Mouse (Mus musculus) ES-E14 (cell line): ENCODE results near the gene Chmp2a.

Experiments used
- CHD2 ChIP-seq: IDR thresholded peaks from 2 replicates; pipeline ENCODE4 v1.6.1; 2014; ENCODE audit warnings: mild to moderate bottlenecking, low read depth, low read length, inconsistent platforms
- HCFC1 ChIP-seq: IDR thresholded peaks from 2 replicates; pipeline ENCODE4 v1.6.1; 2012; ENCODE audit warnings: low read length, inconsistent platforms, borderline replicate concordance; ENCODE audit not compliant: insufficient read depth
- MAFK ChIP-seq: IDR thresholded peaks from 2 replicates; pipeline ENCODE4 v1.6.1; 2014; ENCODE audit warnings: mild to moderate bottlenecking, low read depth, low read length, inconsistent platforms; ENCODE audit not compliant: insufficient read depth
- ZC3H11A ChIP-seq: IDR thresholded peaks from 2 replicates; pipeline ENCODE4 v1.6.1; 2012; ENCODE audit warnings: low read depth, mild to moderate bottlenecking, inconsistent platforms, low read length, borderline replicate concordance
- ZNF384 ChIP-seq: IDR thresholded peaks from 2 replicates; pipeline ENCODE4 v1.6.1; 2012; ENCODE audit warnings: low read depth, low read length, inconsistent platforms

DNA sequence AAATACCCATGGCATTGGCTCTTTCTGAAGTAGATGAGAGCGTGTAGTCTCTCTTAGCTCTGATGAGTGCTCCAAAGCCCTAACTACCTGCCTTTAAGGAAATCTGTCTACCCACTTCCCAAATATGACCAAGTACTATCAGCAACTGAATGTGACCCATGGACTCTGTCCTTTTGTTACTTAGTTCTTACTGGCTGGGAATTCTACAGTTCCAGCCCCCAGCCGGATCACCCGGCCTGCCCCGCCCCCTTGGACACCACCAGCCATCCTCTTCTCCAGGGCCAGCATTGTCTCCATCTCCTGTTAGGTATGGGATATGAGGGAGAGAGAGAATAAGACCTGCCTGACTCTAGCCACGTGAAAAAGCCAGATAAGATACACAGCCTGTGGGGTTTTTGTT, 36.6 kb downstream of the Chmp2a start, which contains the start of gene Slc27a5:
- TF ChIP-seq HCFC1 (no peak), ZNF384 (no peak), ZC3H11A (no peak), CHD2 (no peak), MAFK (no peak)
